ENCODE assay signal across 14 mouse cellular contexts in genomic region chr16:32163891-32164290, GRCm38 (mm10). TPM values are rescaled to one million over a fixed set of nuclear protein-coding genes. Genes with fewer than 3 reads are reported as not detected.
DNase-seq lines count a peak whose midpoint lies in the region; ATAC-seq and TF ChIP-seq lines count a peak whose summit lies in the region.
"Had no signal": no experiment of that assay in that cellular context is flagged by ENCODE, and none has a peak within 500 bp of the region (broad histone marks: within the 10 kb centered on the region; RNA-seq: fewer than 3 reads in every experiment).

No protein-coding gene starts in this region.

- no peak for TF ChIP-seq CTCF in layer of hippocampus, adult 2 months (conservative IDR thresholded peaks at IDR 0.05)
- no peak for TF ChIP-seq CTCF in G1E (IDR thresholded peaks at IDR 0.05; ENCODE audit: low read depth, low read length)

- no peaks in the 10 kb centered on the region for H3K36me3 ChIP-seq in erythroblast, embryonic 14.5 days (ENCODE audit: control insufficient read depth)
- H3K36me3 ChIP-seq in G1E (replicated peaks): peaks cover 46% of the 10 kb centered on the region
- no peaks in the 10 kb centered on the region for H3K36me3 ChIP-seq in limb, embryonic 15.5 days

- no peak overlapping the region for H3K4me2 ChIP-seq in limb, embryonic 15.5 days

- H3K4me1 ChIP-seq in erythroblast, embryonic 14.5 days (ENCODE audit: control insufficient read depth): peaks cover 36% of the 10 kb centered on the region
- peaks cover 74% of the 10 kb centered on the region for H3K4me1 ChIP-seq in G1E (ENCODE audit: insufficient read depth, low read depth, low read length)
- peaks cover 8% of the 10 kb centered on the region for H3K4me1 ChIP-seq in limb, embryonic 15.5 days

- WGBS in limb, embryonic 15.5 days: 66% methylated on average over 5 of the region's 5 CpGs

- ATAC-seq in erythroblast, adult 5-6 weeks (replicated peaks; ENCODE audit: low FRiP score, poor library complexity, severe bottlenecking): no peak
- no peak for ATAC-seq in G1E (ENCODE audit: extremely low read depth, insufficient number of reproducible peaks, low FRiP score, poor library complexity, severe bottlenecking)
- no peak for ATAC-seq in limb, embryonic 15.5 days (ENCODE audit: insufficient number of reproducible peaks, low FRiP score, low TSS enrichment, low read depth)
- ATAC-seq: forebrain, embryonic 16.5 days had no signal

- no peak for DNase-seq in layer of hippocampus, adult 2 months (ENCODE audit: low spot score in 2 of 2)
- DNase-seq in layer of hippocampus, postnatal 36 days: no peak
- no peak for DNase-seq in G1E (ENCODE audit: low spot score)
- DNase-seq in right cerebral cortex, postnatal 10 days (ENCODE audit: low spot score in 2 of 2): no peak
- DNase-seq in spleen, adult 18-20 months: no peak
- DNase-seq: kidney, postnatal 4 days had no signal

- no peak overlapping the region for H3K9ac ChIP-seq in limb, embryonic 15.5 days

- peak overlapping the region; percentile 69 for H3K4me3 ChIP-seq in erythroblast, embryonic 14.5 days (replicated peaks)
- peak overlapping the region; percentile 59 for H3K4me3 ChIP-seq in layer of hippocampus, adult 2 months
- H3K4me3 ChIP-seq in G1E (ENCODE audit: low read depth, low read length): peak overlapping the region; percentile 87
- 0 out of 2 replicates have a peak overlapping the region, but pooled peaks have one; percentile 1 for H3K4me3 ChIP-seq in limb, embryonic 15.5 days

- H3K27me3 ChIP-seq in erythroblast, embryonic 14.5 days (ENCODE audit: control insufficient read depth): no peaks in the 10 kb centered on the region
- H3K27me3 ChIP-seq in G1E (ENCODE audit: insufficient read depth, low read length): no peaks in the 10 kb centered on the region
- no peaks in the 10 kb centered on the region; the same call in 1 of the 2 replicates for H3K27me3 ChIP-seq in limb, embryonic 15.5 days

- H3K27ac ChIP-seq in layer of hippocampus, adult 2 months: peak overlapping the region; percentile 93
- no peak overlapping the region for H3K27ac ChIP-seq in limb, embryonic 15.5 days

- H3K9me3 ChIP-seq in erythroblast, embryonic 14.5 days (ENCODE audit: control insufficient read depth, low read length): no peaks in the 10 kb centered on the region
- H3K9me3 ChIP-seq in G1E (replicated peaks): no peaks in the 10 kb centered on the region; the same call in 1 of the 2 replicates
- no peaks in the 10 kb centered on the region for H3K9me3 ChIP-seq in limb, embryonic 15.5 days

RNA-seq across cellular contexts. Expression of gene Nrros, which starts 1.5 kb away (rescaled TPM):
- 0.17 and 0.60 TPM in 2 replicates for polyA plus RNA-seq in erythroblast, embryonic 14.5 days (2012)
- total RNA-seq in erythroblast, adult 5-6 weeks (2015; ENCODE audit: low replicate concordance): 29.0 and 38.5 TPM in 2 replicates
- total RNA-seq in erythroblast, adult 5-6 weeks (2017; ENCODE audit: low replicate concordance): 18.1 and 25.4 TPM in 2 replicates
- 10 to 100 TPM; 11.2 to 11.6 TPM for total RNA-seq in layer of hippocampus, adult 2 months (2021)
- total RNA-seq in layer of hippocampus, postnatal 36 days (2021): 10 to 100 TPM in 1 of 2 experiments, 1 to 10 TPM in 1; 8.9 to 11.9 TPM
- total RNA-seq in G1E (2014; fragmentation: Nextera tagmentation) (88.7 and 94.5 TPM in 2 replicates), G1E (2017) (101 and 123 TPM in 2 replicates)
- polyA plus RNA-seq in G1E (2012): 104 and 127 TPM in 2 replicates
- polyA plus RNA-seq in limb, embryonic 15.5 days (2015; fragmentation: Nextera tagmentation; extraction: Ambion mirVana): 21.3 and 23.0 TPM in 2 replicates

RNA-seq across cellular contexts. Expression of gene Bex6, which starts 15.7 kb away (rescaled TPM):
- polyA plus RNA-seq in erythroblast, embryonic 14.5 days (2012): not detected in 2 replicates
- 1.9 and 6.9 TPM in 2 replicates for total RNA-seq in erythroblast, adult 5-6 weeks (2015; ENCODE audit: low replicate concordance)
- 3.2 and 7.8 TPM in 2 replicates for total RNA-seq in erythroblast, adult 5-6 weeks (2017; ENCODE audit: low replicate concordance)
- total RNA-seq in layer of hippocampus, adult 2 months (2021): not detected
- total RNA-seq in layer of hippocampus, postnatal 36 days (2021): not detected
- total RNA-seq in G1E (2014; fragmentation: Nextera tagmentation) (not detected in 2 replicates), G1E (2017) (not detected in 2 replicates)
- not detected in 2 replicates for polyA plus RNA-seq in G1E (2012)
- 0.20 TPM in 1 of 2 replicates, not detected in the other for polyA plus RNA-seq in limb, embryonic 15.5 days (2015; fragmentation: Nextera tagmentation; extraction: Ambion mirVana)
- total RNA-seq: adrenal gland, postnatal 4 days; heart, postnatal 10 days; left cerebral cortex, postnatal 36 days had no signal
- polyA plus RNA-seq: cortical plate, adult 2 months; forebrain, embryonic 16.5 days had no signal

Comparison
In these comparisons a context has a peak if more than half of its experiments do, and no peak if none do; other contexts are left out.
1. H3K4me3 ChIP-seq: peak in every context shown above with its lines; median percentile 87 in G1E; 69 in erythroblast, embryonic 14.5 days; 59 in layer of hippocampus, adult 2 months; 1 in limb, embryonic 15.5 days.